Mouse (Mus musculus): ENCODE measurements around the gene Mtln.

Gene Mtln

DNA sequence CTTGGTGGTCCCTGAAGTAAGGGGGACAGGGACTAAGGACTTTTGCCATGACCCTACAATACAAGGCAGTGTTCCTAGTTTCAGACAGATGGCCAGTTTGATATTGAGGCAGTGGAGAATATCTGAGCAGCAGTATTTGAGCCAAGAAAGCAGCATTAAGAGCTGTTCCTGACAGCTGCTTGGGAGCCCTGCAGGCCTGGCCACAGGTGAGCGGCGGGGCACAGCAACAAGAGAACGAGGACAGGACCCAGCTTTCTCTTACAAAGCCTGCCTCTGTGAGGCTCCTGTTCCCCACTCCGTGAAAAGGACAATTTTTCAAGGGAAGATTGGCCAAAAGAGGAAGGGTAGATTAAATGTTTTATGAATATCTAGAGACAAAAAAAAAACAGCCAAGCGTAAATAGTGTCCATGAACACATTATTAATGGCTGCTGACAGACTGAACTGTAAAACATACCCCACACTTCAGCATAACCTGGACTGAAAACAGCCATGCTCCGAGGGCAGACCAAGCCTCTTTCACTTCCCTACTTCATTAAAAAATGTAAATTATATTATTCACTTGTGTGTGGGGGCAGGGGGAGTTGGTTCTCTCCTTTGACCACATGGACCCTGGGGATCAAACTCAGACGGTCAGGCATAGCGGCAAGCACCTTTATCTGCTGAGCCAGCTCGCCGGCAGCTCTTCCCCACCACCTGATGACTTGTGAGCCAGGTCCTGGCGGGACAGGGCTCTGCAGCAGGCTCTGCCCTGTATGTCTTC, 40.3 kb downstream of the Mtln start:
- DNase-seq, result no peak

DNA sequence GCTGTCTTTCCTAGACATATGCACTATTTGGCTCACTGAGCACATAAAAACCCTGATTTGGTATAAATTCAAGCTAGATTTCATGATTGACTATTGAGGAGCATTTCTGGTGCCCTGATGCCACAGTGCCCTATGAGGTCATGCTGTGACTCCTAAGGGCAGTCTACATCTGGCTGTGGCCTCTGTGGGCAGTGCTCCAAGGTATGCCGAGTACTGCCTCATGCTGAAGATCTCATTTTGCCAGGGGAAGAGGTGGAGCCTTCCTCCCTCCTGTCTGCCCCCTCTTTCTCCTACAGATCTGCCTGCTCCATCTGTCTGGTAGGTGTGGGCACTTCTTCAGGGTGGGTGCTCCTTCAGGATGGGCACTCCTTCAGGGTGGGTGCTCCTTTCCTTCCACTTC, 42.9 kb downstream of the Mtln start:
- no peak for DNase-seq

DNA sequence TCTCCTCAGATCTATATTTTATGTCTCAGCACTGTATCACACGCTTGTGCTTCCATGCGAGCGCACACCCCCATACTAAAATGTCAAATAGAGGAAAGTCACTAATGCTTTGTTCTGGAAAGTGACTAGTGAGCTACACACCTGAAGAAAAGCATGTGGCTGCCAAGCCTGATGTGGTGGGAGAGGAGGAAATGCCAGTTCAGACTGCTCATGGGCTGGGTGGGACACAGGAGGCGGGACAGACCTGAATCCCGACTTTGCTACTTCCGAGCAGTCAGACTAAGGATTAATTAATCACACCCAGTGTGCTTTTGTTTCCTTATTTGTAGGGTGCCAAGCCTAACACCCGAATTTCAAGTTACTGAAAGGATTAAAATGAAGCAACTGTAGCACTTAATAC, 44.0 kb downstream of the Mtln start:
- DNase-seq, result no peak

DNA sequence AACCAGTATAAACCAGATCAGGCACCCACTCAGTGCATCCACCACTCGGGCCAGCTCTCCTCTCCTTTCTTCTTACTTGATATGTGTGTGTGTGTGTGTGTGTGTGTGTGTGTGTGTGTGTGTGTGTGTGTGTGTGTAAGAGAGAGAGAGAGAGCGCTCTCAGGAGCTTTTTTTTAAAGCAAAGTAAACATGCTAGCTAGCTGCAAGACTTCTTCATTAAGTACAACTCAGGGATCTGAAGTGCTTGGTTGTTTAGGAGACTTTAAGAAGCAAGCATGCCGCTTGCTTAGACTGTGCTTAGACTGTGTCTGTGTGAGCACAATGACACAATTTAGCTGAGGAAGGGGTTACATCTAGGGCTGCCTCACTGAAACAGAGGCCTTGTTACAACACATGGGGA, 49.7 kb downstream of the Mtln start:
- DNase-seq, result no peak
